Mouse (Mus musculus) heart, embryonic 16.5 days (tissue): Measurements from ENCODE around the gene Heatr5b. TPM values are rescaled to one million over a fixed set of nuclear protein-coding genes. Genes with fewer than 3 reads are reported as not detected.
A peak's percentile ranks its signal among the peaks of the same experiment; 100 is the strongest.

Experiments
- ATAC-seq: fragments of 200-750 bp; cut with Nextera tagmentation; replicated peaks from 2 replicates; pipeline ENCODE4 v1.8.0; 2017; ENCODE audit warnings: moderate number of reproducible peaks; ENCODE audit not compliant: insufficient read depth, low FRiP score; ENCODE audit errors: extremely low read depth
- H3K27ac ChIP-seq: fragments of 300-500 bp; sonication (generic); 2 replicates; pipeline ENCODE4 v1.5.1; 2014; ENCODE audit warnings: mild to moderate bottlenecking, low read length, control low read depth, moderate library complexity
- H3K27me3 ChIP-seq: fragments of 300-500 bp; sonication (generic); 2 replicates; pipeline ENCODE4 v1.6.1; 2014; ENCODE audit warnings: low read length, mixed read lengths; ENCODE audit not compliant: control insufficient read depth, insufficient read depth
- H3K36me3 ChIP-seq: fragments of 300-500 bp; sonication (generic); 2 replicates; pipeline ENCODE4 v1.6.1; 2014; ENCODE audit not compliant: control insufficient read depth, insufficient read depth
- H3K4me1 ChIP-seq: fragments of 300-500 bp; sonication (generic); 2 replicates; pipeline ENCODE4 v1.6.1; 2014; ENCODE audit warnings: low read length, mixed read lengths; ENCODE audit not compliant: control insufficient read depth, insufficient read depth
- H3K4me2 ChIP-seq: fragments of 300-500 bp; sonication (generic); 2 replicates; pipeline ENCODE4 v1.6.1; 2014; ENCODE audit warnings: low read depth, mild to moderate bottlenecking, control low read depth, low read length
- H3K4me3 ChIP-seq: fragments of 300-500 bp; sonication (generic); 2 replicates; pipeline ENCODE4 v1.5.1; 2014; ENCODE audit warnings: mild to moderate bottlenecking, control low read depth, low read length
- H3K9ac ChIP-seq: fragments of 300-500 bp; sonication (generic); 2 replicates; pipeline ENCODE4 v1.6.1; 2014; ENCODE audit warnings: low read length, control low read depth
- H3K9me3 ChIP-seq: fragments of 300-500 bp; sonication (generic); replicated peaks from 2 replicates; pipeline ENCODE4 v1.6.1; 2016; ENCODE audit warnings: low read length; ENCODE audit not compliant: control insufficient read depth
- WGBS: fragments of 180-500 bp; shearing (Covaris S2); extraction: QIAGEN DNeasy Blood & Tissue Kit; methylation state at CpG from one replicate; pipeline ENCODE4 v1.1.7; 2014; 5-methylcytosine and 5-hydroxymethylcytosine counted together
- polyA plus RNA-seq: library from polyadenylated mRNA; unstranded; fragments of >200 nt; fragmentation: Nextera tagmentation; extraction: Ambion mirVana; gene quantifications from 2 replicates; pipeline ENCODE4 v1.2.1, GENCODE M21; 2015

Gene Heatr5b
- polyA plus RNA-seq, 1 experiment from 2014 or later = 24.7 TPM

DNA sequence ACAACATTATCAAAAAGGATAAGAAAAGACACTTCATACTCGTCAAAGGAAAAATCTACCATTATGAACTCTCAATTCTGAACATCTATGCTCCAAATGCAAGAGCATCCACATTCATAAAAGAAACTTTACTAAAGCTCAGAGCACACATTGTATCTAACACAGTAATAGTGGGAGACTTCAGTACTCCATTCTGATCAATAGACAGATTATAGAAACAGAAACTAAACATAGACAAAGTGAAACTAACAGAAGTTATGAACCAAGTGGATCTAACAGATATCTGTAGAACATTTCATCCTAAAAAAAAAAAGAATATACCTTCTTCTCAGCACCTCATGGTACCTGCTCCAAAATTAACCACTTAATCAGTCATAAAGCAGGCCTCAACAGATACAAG is 56.4 kb downstream of the Heatr5b start:
- H3K4me2 ChIP-seq = no peak overlapping the region
- no peak overlapping the region for H3K27ac ChIP-seq
- no peaks in the 10 kb centered on the region for H3K4me1 ChIP-seq
- no peak for ATAC-seq
- H3K9me3 ChIP-seq = no peaks in the 10 kb centered on the region; the same call in 1 of the 2 replicates
- peaks cover 12% of the 10 kb centered on the region; the same call in 1 of the 2 replicates for H3K36me3 ChIP-seq
- no peak overlapping the region for H3K4me3 ChIP-seq
- no peak overlapping the region for H3K9ac ChIP-seq
- no peaks in the 10 kb centered on the region for H3K27me3 ChIP-seq
- 83% methylated on average over 1 of the region's 1 CpGs for WGBS

GRCm38 (mm10) chr17:78772317-78772716 is 62.8 kb downstream of the Heatr5b start:
- Histone ChIP-seq H3K4me3 (no peak overlapping the region), H3K27me3 (no peaks in the 10 kb centered on the region), H3K4me2 (no peak overlapping the region), H3K27ac (no peak overlapping the region), H3K36me3 (no peaks in the 10 kb centered on the region), H3K4me1 (peaks cover 29% of the 10 kb centered on the region), H3K9ac (no peak overlapping the region), H3K9me3 (no peaks in the 10 kb centered on the region)
- ATAC-seq = no peak
- WGBS = 63% methylated on average over 2 of the region's 2 CpGs

DNA sequence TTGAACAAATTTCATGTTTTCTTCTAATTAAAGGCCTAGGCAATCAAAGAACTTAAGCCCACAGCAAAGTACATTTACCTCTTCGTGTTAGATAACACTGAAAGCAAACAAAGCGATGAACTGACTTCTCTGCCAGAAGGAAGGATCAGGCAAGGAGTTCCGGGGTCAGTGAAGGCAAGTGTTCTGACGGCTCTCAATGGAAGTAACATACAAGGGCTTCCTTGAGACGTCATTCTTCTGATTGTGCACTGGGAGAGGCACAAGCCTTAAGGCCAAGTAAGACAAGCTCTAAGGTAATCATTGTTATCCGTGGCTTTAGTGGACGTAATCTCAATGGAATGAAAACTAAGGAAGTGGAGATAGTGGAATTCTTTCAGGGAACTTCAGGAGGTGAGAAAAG is 64.2 kb downstream of the Heatr5b start:
- H3K27ac ChIP-seq = peak overlapping the region; percentile 69
- no peaks in the 10 kb centered on the region for H3K9me3 ChIP-seq
- ATAC-seq = no peak
- H3K4me1 ChIP-seq = peaks cover 32% of the 10 kb centered on the region
- WGBS = 36% methylated on average over 7 of the region's 7 CpGs
- no peak overlapping the region for H3K9ac ChIP-seq
- peaks cover 7% of the 10 kb centered on the region; the same call in 1 of the 2 replicates for H3K36me3 ChIP-seq
- H3K4me3 ChIP-seq = no peak overlapping the region
- H3K27me3 ChIP-seq = no peaks in the 10 kb centered on the region
- H3K4me2 ChIP-seq = no peak overlapping the region

DNA sequence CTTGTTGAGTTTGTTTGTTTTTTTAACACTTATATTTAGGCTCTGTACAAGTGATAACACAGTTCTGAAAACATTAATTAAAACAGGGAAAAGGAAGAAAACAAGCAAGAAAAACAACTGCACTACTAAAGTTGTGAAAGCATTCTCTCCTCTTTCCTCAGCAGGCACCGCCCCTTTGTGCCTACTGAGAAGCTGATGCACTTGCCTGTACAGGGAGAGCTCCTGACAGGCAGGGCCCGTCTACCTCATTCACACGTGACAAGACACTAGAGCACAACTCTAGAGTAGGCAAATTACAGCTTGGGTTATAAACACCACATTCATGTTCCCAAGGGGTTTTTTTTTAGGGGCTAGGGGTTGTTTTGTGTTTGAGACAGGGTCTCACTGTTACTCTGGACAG is 65.8 kb downstream of the Heatr5b start:
- WGBS = 40% methylated on average over 3 of the region's 3 CpGs
- Histone ChIP-seq H3K9ac (peak overlapping the region; percentile 34; the same call in 1 of the 2 replicates), H3K27me3 (no peaks in the 10 kb centered on the region), H3K9me3 (no peaks in the 10 kb centered on the region), H3K4me2 (no peak overlapping the region), H3K4me3 (no peak overlapping the region), H3K4me1 (peaks cover 35% of the 10 kb centered on the region), H3K27ac (peak overlapping the region; percentile 94), H3K36me3 (peaks cover 18% of the 10 kb centered on the region; the same call in 1 of the 2 replicates)
- ATAC-seq = peak; percentile 85

DNA sequence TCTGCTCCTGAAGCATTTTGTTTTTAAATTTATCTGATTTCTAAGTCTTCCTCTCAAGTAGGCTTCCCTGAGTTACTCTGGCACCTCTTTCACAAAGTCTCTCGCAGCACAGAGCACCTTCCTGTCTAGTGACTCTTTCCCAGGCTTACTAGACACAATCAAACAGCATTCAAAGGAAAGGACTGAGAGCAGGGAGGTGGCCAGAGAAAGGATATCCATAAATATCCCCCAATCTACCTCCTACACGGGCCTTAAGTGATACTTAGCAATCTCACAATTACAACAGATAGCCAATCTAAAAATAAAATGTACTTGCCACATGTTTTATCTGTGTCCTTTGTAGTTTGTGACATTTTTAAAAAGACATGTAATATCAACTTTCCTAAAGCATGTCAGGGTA is 66.2 kb downstream of the Heatr5b start:
- peak overlapping the region; percentile 40 for H3K4me2 ChIP-seq
- ATAC-seq = peak; percentile 87
- peaks cover 35% of the 10 kb centered on the region for H3K4me1 ChIP-seq
- no peaks in the 10 kb centered on the region for H3K9me3 ChIP-seq
- H3K27me3 ChIP-seq = no peaks in the 10 kb centered on the region
- no peak overlapping the region for H3K4me3 ChIP-seq
- 19% methylated on average over 2 of the region's 2 CpGs for WGBS
- H3K27ac ChIP-seq = peak overlapping the region; percentile 94
- H3K36me3 ChIP-seq = peaks cover 22% of the 10 kb centered on the region; the same call in 1 of the 2 replicates
- H3K9ac ChIP-seq = peak overlapping the region; percentile 50; the same call in 1 of the 2 replicates

GRCm38 (mm10) chr17:78767546-78767945 is 67.6 kb downstream of the Heatr5b start:
- Histone ChIP-seq H3K27ac (peak overlapping the region; percentile 94), H3K27me3 (no peaks in the 10 kb centered on the region), H3K4me3 (no peak overlapping the region), H3K9ac (peak overlapping the region; percentile 59), H3K9me3 (no peaks in the 10 kb centered on the region), H3K4me2 (peak overlapping the region; percentile 34), H3K36me3 (peaks cover 27% of the 10 kb centered on the region), H3K4me1 (peaks cover 35% of the 10 kb centered on the region)
- 54% methylated on average over 8 of the region's 8 CpGs for WGBS
- ATAC-seq = no peak

GRCm38 (mm10) chr17:78766084-78766483 is 69.1 kb downstream of the Heatr5b start:
- WGBS = 73% methylated on average over 7 of the region's 7 CpGs
- Histone ChIP-seq H3K4me1 (peaks cover 31% of the 10 kb centered on the region), H3K9ac (no peak overlapping the region), H3K27me3 (no peaks in the 10 kb centered on the region), H3K4me2 (no peak overlapping the region), H3K9me3 (no peaks in the 10 kb centered on the region), H3K27ac (no peak overlapping the region), H3K4me3 (no peak overlapping the region), H3K36me3 (peaks cover 36% of the 10 kb centered on the region)
- no peak for ATAC-seq

DNA sequence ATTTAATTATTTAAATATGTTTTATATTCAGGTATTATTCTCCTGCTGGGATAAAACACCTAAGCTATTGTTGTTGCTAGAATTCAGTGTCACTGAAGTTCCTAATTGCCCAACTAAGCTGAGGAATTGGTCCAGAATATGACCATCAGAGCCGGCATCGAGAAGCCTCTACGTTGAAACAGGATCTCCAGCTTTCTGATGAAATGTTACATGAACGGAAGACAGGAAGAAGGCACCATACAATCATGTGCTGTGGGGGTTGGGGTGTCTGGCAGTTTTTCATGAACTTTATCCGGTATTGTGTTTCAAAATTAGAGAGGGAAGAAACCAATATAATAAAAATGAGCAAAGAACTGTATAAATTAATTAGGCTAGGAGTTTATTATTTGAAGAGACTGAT is 71.9 kb downstream of the Heatr5b start:
- H3K4me2 ChIP-seq = no peak overlapping the region
- no peaks in the 10 kb centered on the region for H3K9me3 ChIP-seq
- WGBS = 84% methylated on average over 5 of the region's 5 CpGs
- H3K4me1 ChIP-seq = peaks cover 13% of the 10 kb centered on the region
- peaks cover 41% of the 10 kb centered on the region for H3K36me3 ChIP-seq
- no peak overlapping the region for H3K9ac ChIP-seq
- ATAC-seq = no peak
- no peak overlapping the region for H3K27ac ChIP-seq
- H3K27me3 ChIP-seq = no peaks in the 10 kb centered on the region
- no peak overlapping the region for H3K4me3 ChIP-seq

DNA sequence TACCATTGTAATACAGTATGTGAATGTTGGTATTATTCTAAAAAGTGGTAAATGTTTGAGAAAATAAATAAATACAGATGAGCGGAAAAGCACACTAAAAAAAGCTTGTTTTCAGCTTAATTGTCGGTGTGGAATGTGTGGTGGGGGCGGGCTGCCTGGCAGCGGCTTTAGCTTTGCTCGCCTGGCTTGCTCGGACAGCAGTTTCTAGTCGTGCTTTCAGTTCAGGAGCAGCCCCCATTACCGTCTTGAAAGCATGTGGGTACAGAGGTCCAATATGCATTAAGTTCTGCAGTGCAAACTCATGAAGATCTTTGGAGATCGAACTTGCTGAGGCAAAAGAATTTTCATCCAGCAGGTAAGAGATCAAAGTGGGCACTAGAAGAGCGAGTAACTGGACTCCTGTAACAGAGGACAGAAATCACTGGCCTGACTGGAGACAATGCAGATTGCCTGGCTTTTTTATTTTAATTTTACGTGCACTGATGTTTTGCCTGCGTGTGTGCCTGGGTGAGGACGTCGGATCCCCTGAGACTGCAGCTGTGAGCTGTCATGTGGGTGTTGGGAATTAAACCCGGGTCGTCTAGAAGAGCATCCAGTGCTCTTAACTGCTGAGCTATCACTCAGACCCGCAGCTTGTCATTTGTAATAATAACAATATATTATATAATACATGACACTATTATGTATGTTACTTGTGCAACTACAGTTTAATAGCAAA is 82.1 kb downstream of the Heatr5b start:
- Histone ChIP-seq H3K27me3 (no peaks in the 10 kb centered on the region), H3K4me2 (no peak overlapping the region), H3K27ac (no peak overlapping the region), H3K9ac (no peak overlapping the region), H3K4me3 (no peak overlapping the region), H3K9me3 (no peaks in the 10 kb centered on the region), H3K4me1 (no peaks in the 10 kb centered on the region), H3K36me3 (peaks cover 34% of the 10 kb centered on the region)
- ATAC-seq = no peak
- 67% methylated on average over 17 of the region's 17 CpGs for WGBS
